Mouse (Mus musculus): ENCODE measurements around the gene Prrg4. TPM values are rescaled to one million over a fixed set of nuclear protein-coding genes. Genes with fewer than 3 reads are reported as not detected.
"Not testable (repeated sequence)": the region's sequence is repeated elsewhere in the genome, so short reads cannot be mapped to it uniquely, and the experiment has no call there.

The Prrg4 gene
- polyA plus RNA-seq, 1 experiment from 2014 or later: 0.84 TPM

- Histone ChIP-seq H3K27ac (ENCODE audit: low read depth, low read length) (no peak overlapping the region), H3K36me3 (ENCODE audit: control insufficient read depth, insufficient read depth, low read length) (no peaks in the 10 kb centered on the region), H3K4me2 (ENCODE audit: low read length) (no peak overlapping the region), H3K9me3 (ENCODE audit: control insufficient read depth, low read length) (no peaks in the 10 kb centered on the region), H3K4me1 (ENCODE audit: control insufficient read depth, insufficient read depth, low read depth, low read length) (no peaks in the 10 kb centered on the region), H3K9ac (ENCODE audit: low read depth, low read length) (no peak overlapping the region), H3K27me3 (replicated peaks; ENCODE audit: control insufficient read depth, insufficient read depth, low read length) (no peaks in the 10 kb centered on the region), H3K4me3 (ENCODE audit: low read length) (no peak overlapping the region)
- WGBS: 92% methylated on average over 5 of the region's 5 CpGs
- no peak for ATAC-seq
These were observed 9.4 kb upstream of the Prrg4 start for GRCm38 (mm10) chr2:104859060-104859459.

- 94% methylated on average over 3 of the region's 3 CpGs for WGBS
- not testable (repeated sequence) for H3K27ac ChIP-seq (ENCODE audit: low read depth, low read length); H3K36me3 ChIP-seq (ENCODE audit: control insufficient read depth, insufficient read depth, low read length)
These were observed 8.4 kb upstream of the Prrg4 start for GRCm38 (mm10) chr2:104858083-104858482.

GRCm38 (mm10) chr2:104856218-104856617 lies 6.5 kb upstream of the Prrg4 start:
- no peak for ATAC-seq
- Histone ChIP-seq H3K4me2 (ENCODE audit: low read length) (no peak overlapping the region), H3K9ac (ENCODE audit: low read depth, low read length) (no peak overlapping the region), H3K9me3 (ENCODE audit: control insufficient read depth, low read length) (no peaks in the 10 kb centered on the region), H3K36me3 (ENCODE audit: control insufficient read depth, insufficient read depth, low read length) (no peaks in the 10 kb centered on the region), H3K27ac (ENCODE audit: low read depth, low read length) (no peak overlapping the region), H3K27me3 (replicated peaks; ENCODE audit: control insufficient read depth, insufficient read depth, low read length) (no peaks in the 10 kb centered on the region), H3K4me1 (ENCODE audit: control insufficient read depth, insufficient read depth, low read depth, low read length) (no peaks in the 10 kb centered on the region), H3K4me3 (ENCODE audit: low read length) (no peak overlapping the region)
- WGBS: 58% methylated on average over 1 of the region's 1 CpGs

More at GRCm38 (mm10) chr2:104858083-104858482, 8.4 kb upstream of the Prrg4 start:
- H3K9ac ChIP-seq (ENCODE audit: low read depth, low read length); H3K4me1 ChIP-seq (ENCODE audit: control insufficient read depth, insufficient read depth, low read depth, low read length); H3K27me3 ChIP-seq (replicated peaks; ENCODE audit: control insufficient read depth, insufficient read depth, low read length); H3K4me3 ChIP-seq (ENCODE audit: low read length); H3K4me2 ChIP-seq (ENCODE audit: low read length); ATAC-seq; H3K9me3 ChIP-seq (ENCODE audit: control insufficient read depth, low read length): not testable (repeated sequence)

GRCm38 (mm10) chr2:104855732-104856131 lies 6.1 kb upstream of the Prrg4 start:
- H3K4me2 ChIP-seq (ENCODE audit: low read length): no peak overlapping the region
- no peaks in the 10 kb centered on the region; the same call in 1 of the 2 replicates for H3K27me3 ChIP-seq (replicated peaks; ENCODE audit: control insufficient read depth, insufficient read depth, low read length)
- H3K9me3 ChIP-seq (ENCODE audit: control insufficient read depth, low read length): no peaks in the 10 kb centered on the region
- no peak overlapping the region for H3K27ac ChIP-seq (ENCODE audit: low read depth, low read length)
- H3K9ac ChIP-seq (ENCODE audit: low read depth, low read length): no peak overlapping the region
- H3K36me3 ChIP-seq (ENCODE audit: control insufficient read depth, insufficient read depth, low read length): no peaks in the 10 kb centered on the region
- H3K4me1 ChIP-seq (ENCODE audit: control insufficient read depth, insufficient read depth, low read depth, low read length): no peaks in the 10 kb centered on the region
- no peak for ATAC-seq
- H3K4me3 ChIP-seq (ENCODE audit: low read length): no peak overlapping the region
- WGBS: 28% methylated on average over 3 of the region's 3 CpGs

- no peak overlapping the region for H3K9ac ChIP-seq (ENCODE audit: low read depth, low read length)
- no peak overlapping the region for H3K4me2 ChIP-seq (ENCODE audit: low read length)
- H3K27ac ChIP-seq (ENCODE audit: low read depth, low read length): no peak overlapping the region
- no peak overlapping the region for H3K4me3 ChIP-seq (ENCODE audit: low read length)
- 81% methylated on average over 1 of the region's 1 CpGs for WGBS
- no peaks in the 10 kb centered on the region for H3K9me3 ChIP-seq (ENCODE audit: control insufficient read depth, low read length)
- ATAC-seq: no peak
- no peaks in the 10 kb centered on the region for H3K36me3 ChIP-seq (ENCODE audit: control insufficient read depth, insufficient read depth, low read length)
- H3K27me3 ChIP-seq (replicated peaks; ENCODE audit: control insufficient read depth, insufficient read depth, low read length): no peaks in the 10 kb centered on the region; the same call in 1 of the 2 replicates
- peaks cover 2% of the 10 kb centered on the region; the same call in 1 of the 2 replicates for H3K4me1 ChIP-seq (ENCODE audit: control insufficient read depth, insufficient read depth, low read depth, low read length)
These were observed 5.2 kb upstream of the Prrg4 start for GRCm38 (mm10) chr2:104854836-104855235.

- Histone ChIP-seq H3K4me3 (ENCODE audit: low read length) (no peak overlapping the region), H3K9ac (ENCODE audit: low read depth, low read length) (no peak overlapping the region), H3K4me1 (ENCODE audit: control insufficient read depth, insufficient read depth, low read depth, low read length) (peaks cover 7% of the 10 kb centered on the region; the same call in 1 of the 2 replicates), H3K27ac (ENCODE audit: low read depth, low read length) (no peak overlapping the region), H3K27me3 (replicated peaks; ENCODE audit: control insufficient read depth, insufficient read depth, low read length) (peaks cover 3% of the 10 kb centered on the region; the same call in 1 of the 2 replicates), H3K36me3 (ENCODE audit: control insufficient read depth, insufficient read depth, low read length) (no peaks in the 10 kb centered on the region), H3K9me3 (ENCODE audit: control insufficient read depth, low read length) (no peaks in the 10 kb centered on the region), H3K4me2 (ENCODE audit: low read length) (no peak overlapping the region)
- ATAC-seq: no peak
- 92% methylated on average over 7 of the region's 7 CpGs for WGBS
These were observed 2.9 kb upstream of the Prrg4 start for GRCm38 (mm10) chr2:104852546-104852945.

GRCm38 (mm10) chr2:104851686-104852085 lies 2.0 kb upstream of the Prrg4 start:
- Histone ChIP-seq H3K4me3 (ENCODE audit: low read length) (no peak overlapping the region), H3K4me1 (ENCODE audit: control insufficient read depth, insufficient read depth, low read depth, low read length) (peaks cover 7% of the 10 kb centered on the region; the same call in 1 of the 2 replicates), H3K9me3 (ENCODE audit: control insufficient read depth, low read length) (no peaks in the 10 kb centered on the region), H3K9ac (ENCODE audit: low read depth, low read length) (no peak overlapping the region), H3K27me3 (replicated peaks; ENCODE audit: control insufficient read depth, insufficient read depth, low read length) (peaks cover 3% of the 10 kb centered on the region; the same call in 1 of the 2 replicates), H3K4me2 (ENCODE audit: low read length) (no peak overlapping the region), H3K27ac (ENCODE audit: low read depth, low read length) (no peak overlapping the region), H3K36me3 (ENCODE audit: control insufficient read depth, insufficient read depth, low read length) (no peaks in the 10 kb centered on the region)
- no peak for ATAC-seq
- 26% methylated on average over 5 of the region's 5 CpGs for WGBS

GRCm38 (mm10) chr2:104849991-104850359 lies 299 bp upstream of the Prrg4 start:
- no peaks in the 10 kb centered on the region for H3K9me3 ChIP-seq (ENCODE audit: control insufficient read depth, low read length)
- H3K4me1 ChIP-seq (ENCODE audit: control insufficient read depth, insufficient read depth, low read depth, low read length): peaks cover 7% of the 10 kb centered on the region; the same call in 1 of the 2 replicates
- peaks cover 3% of the 10 kb centered on the region; the same call in 1 of the 2 replicates for H3K27me3 ChIP-seq (replicated peaks; ENCODE audit: control insufficient read depth, insufficient read depth, low read length)
- H3K4me2 ChIP-seq (ENCODE audit: low read length): peak overlapping the region; percentile 100
- H3K36me3 ChIP-seq (ENCODE audit: control insufficient read depth, insufficient read depth, low read length): no peaks in the 10 kb centered on the region
- 68% methylated on average over 3 of the region's 3 CpGs for WGBS
- no peak for ATAC-seq
- no peak overlapping the region for H3K27ac ChIP-seq (ENCODE audit: low read depth, low read length)
- peak overlapping the region; percentile 63 for H3K4me3 ChIP-seq (ENCODE audit: low read length)
- peak overlapping the region; percentile 63 for H3K9ac ChIP-seq (ENCODE audit: low read depth, low read length)

- Histone ChIP-seq H3K27ac (ENCODE audit: low read depth, low read length) (no peak overlapping the region), H3K4me3 (ENCODE audit: low read length) (peak overlapping the region; percentile 63; the same call in 1 of the 2 replicates), H3K27me3 (replicated peaks; ENCODE audit: control insufficient read depth, insufficient read depth, low read length) (peaks cover 3% of the 10 kb centered on the region; the same call in 1 of the 2 replicates), H3K9me3 (ENCODE audit: control insufficient read depth, low read length) (no peaks in the 10 kb centered on the region), H3K36me3 (ENCODE audit: control insufficient read depth, insufficient read depth, low read length) (no peaks in the 10 kb centered on the region), H3K4me2 (ENCODE audit: low read length) (peak overlapping the region; percentile 100), H3K9ac (ENCODE audit: low read depth, low read length) (no peak overlapping the region), H3K4me1 (ENCODE audit: control insufficient read depth, insufficient read depth, low read depth, low read length) (peaks cover 7% of the 10 kb centered on the region; the same call in 1 of the 2 replicates)
- WGBS: 31% methylated on average over 16 of the region's 16 CpGs
- ATAC-seq: no peak
These were observed 1.2 kb downstream of the Prrg4 start for GRCm38 (mm10) chr2:104848235-104849161.
